Mouse (Mus musculus) layer of hippocampus, adult 11-12 months (tissue): Measurements from ENCODE around the gene Ccn2.
"Not testable (repeated sequence)": the region's sequence is repeated elsewhere in the genome, so short reads cannot be mapped to it uniquely, and the experiment has no call there.

Source experiments
- DNase-seq: peaks from one replicate; pipeline ENCODE4 v3.0.0; 2022; ENCODE audit warnings: low spot score

Ccn2 gene

DNA sequence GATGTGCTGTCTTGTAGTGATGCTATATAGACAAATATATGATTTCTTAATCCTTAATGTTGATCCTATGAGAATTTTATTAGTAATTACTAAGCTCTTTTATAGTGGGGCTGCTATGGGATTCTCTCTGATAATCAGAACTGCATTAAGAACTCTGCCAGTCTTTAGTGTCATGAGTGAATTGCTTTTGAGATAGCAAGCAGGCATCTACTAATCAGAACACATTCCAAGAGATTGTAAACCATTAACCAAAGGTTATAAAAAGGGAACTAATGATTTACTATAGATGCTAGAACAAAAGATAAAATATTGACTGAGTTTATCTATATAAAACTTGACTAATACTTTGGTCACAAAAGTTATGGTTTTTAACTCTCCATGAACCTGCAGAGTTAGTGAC, 8.5 kb downstream of the Ccn2 start:
- no peak for DNase-seq

DNA sequence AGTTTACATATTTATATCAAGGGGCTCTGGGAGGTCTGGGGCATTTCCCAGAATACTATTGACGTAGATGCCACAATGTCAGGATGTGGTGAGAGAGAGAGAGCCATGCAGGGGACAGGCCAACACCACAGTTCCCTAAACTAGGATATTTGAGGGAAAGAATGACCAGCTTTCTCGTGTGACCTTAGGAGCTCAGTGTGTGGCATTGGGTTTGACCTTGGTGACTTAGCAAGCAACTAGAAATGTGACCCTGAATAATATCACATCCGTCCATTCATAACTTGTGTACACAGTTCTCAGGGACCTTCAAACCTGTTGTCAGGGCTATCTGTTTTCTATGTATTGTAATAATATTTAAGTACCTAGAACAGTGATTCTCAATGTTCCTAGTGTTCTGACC, 13.9 kb downstream of the Ccn2 start:
- no peak for DNase-seq

DNA sequence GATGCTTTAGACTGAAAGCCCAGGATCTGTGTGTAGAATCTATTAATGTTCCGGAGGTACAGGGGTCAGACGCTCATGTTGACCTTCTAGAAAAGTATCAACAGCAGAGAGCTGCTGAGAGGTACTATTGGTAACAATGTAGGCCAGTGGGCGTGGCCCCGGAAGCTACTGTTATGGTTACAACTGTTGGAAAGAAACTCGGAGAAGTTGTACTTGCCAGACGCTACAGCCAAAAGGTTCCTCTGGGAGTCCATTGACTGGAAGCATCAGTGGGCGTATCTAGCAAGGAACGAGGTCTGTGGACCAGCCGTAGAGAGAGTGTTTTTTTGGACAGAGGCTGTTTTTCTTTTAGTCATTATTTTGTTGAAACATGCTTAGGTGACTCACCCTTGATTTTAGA, 14.5 kb downstream of the Ccn2 start:
- DNase-seq, result no peak

- DNase-seq, result no peak
Measured at GRCm38 (mm10) chr10:24614726-24615125, 19.5 kb downstream of the Ccn2 start.

GRCm38 (mm10) chr10:24615799-24616198, 20.6 kb downstream of the Ccn2 start:
- no peak for DNase-seq

DNA sequence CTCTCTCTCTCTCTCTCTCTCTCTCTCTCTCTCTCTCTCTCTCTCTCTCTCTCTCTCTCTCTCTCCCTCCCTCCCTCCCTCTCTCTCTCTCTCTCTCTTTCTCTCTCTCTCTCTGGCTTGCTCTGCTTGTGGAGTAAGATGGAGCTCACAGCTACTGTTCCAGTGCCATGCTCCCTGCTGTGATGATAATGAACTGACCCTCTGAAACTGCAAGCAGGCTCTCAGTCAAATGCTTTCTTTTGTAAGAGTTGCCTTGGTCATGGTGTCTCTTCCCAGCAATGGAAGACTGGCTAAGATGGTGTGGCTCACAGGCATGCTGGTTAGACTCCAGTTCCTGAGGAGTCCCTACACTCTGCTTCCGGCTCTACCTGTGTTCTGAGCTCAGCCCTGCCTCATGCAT, 21.3 kb downstream of the Ccn2 start:
- not testable (repeated sequence) for DNase-seq

GRCm38 (mm10) chr10:24621572-24621971, 26.3 kb downstream of the Ccn2 start:
- peak; percentile 59 for DNase-seq

GRCm38 (mm10) chr10:24622586-24622985, 27.3 kb downstream of the Ccn2 start:
- peak; percentile 58 for DNase-seq

DNA sequence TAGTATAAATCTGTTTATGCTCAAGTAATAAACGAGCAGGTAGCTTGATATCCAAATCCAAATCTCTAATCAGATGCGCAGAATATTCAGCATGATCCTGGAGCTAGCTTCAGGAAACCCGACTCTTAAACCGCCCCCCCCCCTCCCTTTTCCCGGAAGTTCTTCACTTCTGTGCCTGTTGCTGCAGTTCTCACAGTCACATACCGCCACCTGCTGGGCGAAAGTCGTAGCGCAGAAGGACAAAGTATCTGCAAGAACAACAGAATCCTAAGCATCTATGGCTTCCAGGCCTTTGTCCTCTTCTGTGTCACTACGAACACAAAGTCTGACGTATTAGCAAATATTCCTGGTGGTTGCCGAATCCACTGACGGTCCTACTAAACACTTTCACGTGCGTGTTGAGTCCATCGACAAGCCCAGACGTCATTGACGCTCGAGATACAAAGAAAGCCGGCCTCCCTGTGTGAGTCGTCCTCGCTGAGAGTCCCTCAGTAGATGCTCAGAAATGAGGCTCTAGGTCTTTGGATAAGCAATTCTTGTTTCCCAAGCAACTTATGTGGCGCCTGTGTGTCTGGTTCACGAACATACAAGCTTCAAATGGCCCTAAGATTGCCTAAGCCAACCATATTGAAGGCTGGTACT, 29.9 kb downstream of the Ccn2 start:
- peak; percentile 90 for DNase-seq

- no peak for DNase-seq
Measured at GRCm38 (mm10) chr10:24627262-24627661, 32.0 kb downstream of the Ccn2 start.

DNA sequence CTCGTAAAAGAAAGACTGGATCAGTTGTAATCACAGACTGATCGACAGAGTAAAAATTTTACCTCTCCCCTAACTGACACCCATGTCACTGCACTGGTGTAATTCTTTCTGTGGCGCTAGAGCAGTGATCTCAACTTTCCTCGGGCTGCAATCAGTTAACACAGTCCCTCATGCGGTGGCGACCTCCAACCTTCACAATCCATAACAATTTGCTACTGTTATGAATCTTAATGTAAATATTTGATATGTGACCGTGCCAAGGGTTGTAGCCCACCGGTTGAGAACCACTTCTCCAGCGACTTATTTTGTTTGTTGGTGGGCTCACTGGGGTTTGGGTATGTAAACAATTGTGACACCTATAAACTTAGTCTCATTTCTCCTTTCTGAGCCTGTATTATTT, 33.2 kb downstream of the Ccn2 start:
- DNase-seq, result no peak

DNA sequence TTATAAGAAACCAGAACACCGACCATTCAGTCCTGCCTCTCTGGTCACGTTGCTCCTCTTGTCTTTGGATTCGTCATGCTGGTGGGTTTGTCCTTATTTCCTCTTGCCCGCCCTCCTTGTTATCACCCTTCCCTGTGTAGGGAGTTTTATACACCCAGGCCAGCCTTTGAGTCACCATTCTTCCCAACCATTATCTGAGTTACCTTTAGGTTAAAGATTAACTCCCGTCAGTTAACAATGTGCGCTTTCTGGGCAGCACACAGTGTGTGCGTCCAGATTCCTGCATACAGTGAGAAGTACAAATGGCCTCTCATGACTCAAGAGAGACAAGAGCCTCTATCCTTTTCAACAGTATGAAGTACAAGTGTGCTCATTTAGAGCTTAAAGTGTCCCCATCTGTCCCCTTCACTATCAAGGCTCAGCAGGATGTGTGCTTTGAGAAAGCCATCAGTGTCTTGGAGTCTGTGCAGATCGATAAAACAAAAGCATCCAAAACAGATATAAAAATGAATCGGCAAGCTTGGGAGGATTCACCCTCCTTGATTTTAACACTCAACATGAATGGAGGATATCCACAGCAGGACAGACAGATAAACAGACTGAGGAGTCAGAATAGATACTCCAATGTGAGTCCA, 34.0 kb downstream of the Ccn2 start:
- DNase-seq, result no peak

- peak; percentile 77 for DNase-seq
Measured at GRCm38 (mm10) chr10:24630469-24631081, 35.3 kb downstream of the Ccn2 start.

DNA sequence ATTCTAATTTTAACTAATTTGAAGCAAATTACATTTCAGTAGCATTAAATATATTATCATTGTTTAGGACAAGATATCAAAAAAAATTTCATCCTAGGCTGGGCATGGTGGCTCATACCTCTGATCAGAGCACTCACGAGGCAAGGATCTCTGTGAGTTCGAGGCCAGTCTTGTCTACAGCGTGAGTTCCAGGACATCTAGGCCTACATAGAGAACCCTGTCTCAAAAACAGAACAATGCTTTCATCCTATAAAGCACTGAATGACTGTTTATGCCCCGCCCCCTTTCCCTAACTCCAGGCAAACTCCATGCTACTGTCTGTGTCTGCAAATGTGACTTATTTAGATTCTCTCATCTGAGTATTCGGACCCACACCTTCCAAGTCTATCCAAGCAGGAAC, 35.9 kb downstream of the Ccn2 start:
- no peak for DNase-seq

- DNase-seq, result peak; percentile 26
Measured at GRCm38 (mm10) chr10:24634288-24634687, 39.0 kb downstream of the Ccn2 start.

DNA sequence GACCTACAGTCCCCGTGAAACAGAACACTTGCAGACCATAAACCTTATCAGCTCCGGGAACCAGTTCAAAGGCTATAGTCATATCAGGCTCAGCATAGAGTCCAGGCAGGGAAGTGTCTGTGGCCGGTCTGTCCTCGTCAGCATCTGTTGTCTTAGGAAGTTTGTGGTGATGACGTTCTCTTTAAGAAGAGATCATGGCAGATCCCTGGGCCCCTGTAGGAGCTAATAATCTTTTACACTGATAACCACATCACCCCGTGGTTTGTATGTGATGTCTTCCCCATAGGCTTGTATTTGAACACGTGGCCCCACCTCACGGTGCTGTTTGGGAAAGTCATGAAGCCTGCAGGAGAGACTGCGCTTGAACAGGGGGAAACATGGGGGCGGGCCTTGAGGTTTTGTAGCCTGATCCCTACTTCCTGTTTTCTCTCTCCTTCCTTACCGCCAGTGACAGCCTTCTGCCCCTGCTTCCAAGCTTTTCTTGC, 40.1 kb downstream of the Ccn2 start:
- peak; percentile 21 for DNase-seq

GRCm38 (mm10) chr10:24635884-24636283, 40.6 kb downstream of the Ccn2 start:
- DNase-seq, result no peak

DNA sequence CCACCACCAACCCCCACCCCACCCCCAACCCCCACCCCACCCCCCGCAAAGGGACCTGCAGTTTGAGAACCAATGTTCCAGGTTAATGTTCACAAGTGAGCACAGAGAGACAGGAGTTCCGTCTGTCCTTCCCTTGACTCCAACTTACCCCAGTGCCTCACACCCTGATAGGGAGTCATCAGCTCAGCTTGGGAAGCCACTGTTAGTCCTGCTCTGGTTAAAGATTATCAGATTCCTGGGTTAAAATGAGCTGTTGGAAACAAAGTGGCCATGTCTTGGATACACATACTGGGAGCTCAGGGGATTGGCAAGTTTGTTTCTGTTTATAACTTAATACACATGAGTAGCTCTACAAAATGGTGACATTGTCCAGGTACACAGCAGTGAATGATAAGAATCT, 41.7 kb downstream of the Ccn2 start:
- DNase-seq, result no peak

DNA sequence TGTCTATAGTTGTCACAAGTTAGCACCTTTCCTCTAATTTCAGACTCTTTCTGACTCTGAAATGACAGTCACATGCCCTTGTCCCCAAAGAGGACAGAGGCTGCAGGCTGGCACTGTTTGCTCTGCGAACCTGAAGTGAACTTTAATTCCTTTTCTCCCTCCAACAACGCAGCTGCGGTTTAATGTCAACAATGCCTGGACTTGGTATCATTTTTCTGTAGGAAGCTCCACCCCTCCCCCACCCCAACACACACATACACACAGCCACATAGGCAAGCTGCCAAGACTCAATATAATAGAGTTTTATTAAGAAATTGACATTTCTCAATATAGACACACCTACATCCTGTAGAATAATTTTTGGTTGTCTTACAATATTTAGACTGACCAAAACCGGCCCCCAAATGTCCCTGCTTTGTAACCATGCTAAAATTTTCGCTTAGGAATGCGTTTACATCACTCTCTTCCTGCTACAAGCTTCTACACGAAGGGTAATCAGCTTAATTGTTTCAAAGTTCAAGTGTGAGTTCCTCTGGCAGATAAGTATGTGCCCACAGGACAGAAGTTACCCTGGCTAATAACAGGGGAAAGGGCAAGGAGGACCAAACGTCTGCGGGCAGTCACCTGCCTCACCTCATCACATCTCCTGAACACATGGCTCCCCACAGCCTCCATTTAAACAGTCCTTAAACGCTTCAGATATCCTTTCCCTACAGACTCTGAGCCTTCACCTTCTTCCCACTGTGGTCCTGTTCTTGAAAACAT, 43.2 kb downstream of the Ccn2 start:
- no peak for DNase-seq

GRCm38 (mm10) chr10:24639596-24639995, 44.4 kb downstream of the Ccn2 start:
- no peak for DNase-seq

GRCm38 (mm10) chr10:24640186-24640875, 45.1 kb downstream of the Ccn2 start:
- no peak for DNase-seq
